Mouse (Mus musculus): ENCODE results near the gene Morf4l1.

Morf4l1 gene
- long read RNA-seq, experiment 1, transcript Morf4l1-202 (12 exons, 1,824 nt) = major isoform, 51 of 87 reads
- long read RNA-seq, experiment 1, transcript Morf4l1-201 (13 exons, 1,882 nt) = minor isoform, 5 of 87 reads
- long read RNA-seq, experiment 1, partial matches to known transcripts = 21 of 87 reads
- long read RNA-seq, experiment 1, other reads (novel, unspliced or antisense) = 9 of 87 reads
- long read RNA-seq, experiment 2, transcript Morf4l1-202 (12 exons, 1,824 nt) = major isoform, 49 of 84 reads
- long read RNA-seq, experiment 2, partial matches to known transcripts = 23 of 84 reads
- long read RNA-seq, experiment 2, other reads (novel, unspliced or antisense) = 9 of 84 reads

DNA sequence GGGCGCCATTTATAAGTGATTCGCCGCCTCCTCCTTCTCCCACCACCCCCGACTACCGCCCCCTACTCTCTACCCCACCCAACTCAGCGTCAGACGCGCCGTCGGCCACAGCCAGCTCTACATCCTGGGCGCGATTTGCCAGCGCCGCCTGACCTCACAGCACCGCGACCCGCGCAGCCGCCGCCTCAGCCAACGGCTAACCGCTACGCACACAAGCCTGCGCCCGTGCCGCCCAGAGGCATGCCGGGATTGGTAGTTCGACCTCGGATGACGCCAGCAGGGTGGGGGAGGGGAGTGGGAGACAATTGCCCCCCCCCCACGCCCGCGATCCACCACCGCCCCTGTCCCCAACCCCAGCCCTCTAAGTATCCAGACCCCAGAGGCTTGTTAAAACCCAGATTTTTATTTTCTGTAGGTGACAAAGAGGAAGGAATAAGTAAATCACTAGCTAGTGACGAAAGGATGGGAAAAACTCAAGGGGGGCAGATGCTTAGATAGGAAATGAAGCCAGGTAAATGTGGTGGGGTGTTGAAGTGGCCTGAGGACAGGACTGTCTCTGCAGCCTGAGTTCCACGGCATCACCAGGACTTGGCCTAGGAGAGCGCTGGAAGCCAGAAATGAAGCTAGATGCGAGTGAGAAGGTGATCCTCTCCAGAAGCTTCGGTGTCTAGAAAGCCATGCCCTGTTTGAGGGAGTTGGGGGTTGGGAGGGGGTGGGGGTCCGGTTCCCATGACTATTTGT lies at the start of gene Morf4l1:
TSS of gene Morf4l1 (minus strand) at position 208 of the 741 bp plus-strand sequence.
- intact Hi-C loops (cut with DNase I) = no loop called here

DNA sequence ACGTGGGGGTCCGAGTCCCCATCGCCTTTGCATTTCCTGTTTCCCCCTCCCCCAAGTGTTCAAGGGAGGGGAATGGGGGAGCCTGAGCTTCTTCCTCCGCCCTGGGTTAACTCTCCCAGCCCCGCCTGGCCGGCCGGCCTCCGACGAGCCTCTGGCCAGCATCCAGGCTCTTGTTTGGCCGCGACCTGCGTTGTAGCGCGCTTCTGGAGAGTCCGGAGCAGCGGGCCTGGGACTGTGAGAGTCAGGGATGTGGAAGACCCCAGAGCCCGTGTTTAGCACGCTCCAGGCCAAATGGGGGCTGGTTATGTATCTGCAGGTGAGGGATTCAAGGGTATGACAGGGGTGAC lies 49.1 kb upstream of the Morf4l1 start:
- intact Hi-C loops (cut with DNase I) = no loop called here

DNA sequence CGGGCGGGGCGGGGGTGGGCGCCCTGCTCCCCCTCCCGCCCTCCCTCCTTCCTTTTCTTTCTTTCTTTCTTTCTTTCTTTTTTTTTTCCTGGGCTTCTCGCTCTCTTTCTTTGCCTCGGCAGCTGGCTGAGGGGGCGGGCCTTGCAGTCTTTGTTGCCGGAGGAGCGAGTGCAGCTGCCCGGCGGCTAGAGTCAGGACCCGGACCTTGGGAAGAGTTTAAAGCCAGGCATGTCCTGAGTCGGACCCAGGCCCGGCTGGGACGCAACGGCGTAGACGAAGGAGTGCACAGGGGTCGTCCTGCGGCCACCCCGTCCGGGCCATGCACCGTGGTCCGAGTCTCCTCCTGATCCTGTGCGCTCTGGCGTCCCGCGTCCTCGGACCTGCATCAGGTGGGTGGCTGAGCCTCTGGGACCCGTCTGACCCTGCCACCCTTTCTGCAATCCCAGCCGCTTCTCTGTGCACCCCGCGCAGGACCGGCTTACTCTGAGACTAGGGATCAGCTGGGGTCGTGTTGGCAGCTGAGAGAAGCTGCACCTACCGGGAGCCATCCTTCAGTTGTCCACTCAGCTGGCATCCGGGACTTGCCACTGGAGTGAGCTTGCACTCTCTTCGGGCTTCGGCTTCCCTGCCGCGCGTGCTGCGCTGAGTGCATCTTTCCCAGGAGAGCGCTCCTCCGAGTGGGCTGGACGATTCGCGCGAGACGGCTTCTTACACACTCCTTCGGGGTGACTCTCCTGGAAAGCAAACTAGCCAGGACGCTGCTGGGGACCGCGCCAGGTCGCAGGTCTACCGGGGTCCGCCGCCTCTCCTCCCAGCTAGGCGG lies 48.6 kb upstream of the Morf4l1 start, which contains the start of gene Adamts7:
TSS of gene Adamts7 (plus strand) at position 144 of the 823 bp plus-strand sequence.
- intact Hi-C loops (cut with DNase I) = no loop called here

DNA sequence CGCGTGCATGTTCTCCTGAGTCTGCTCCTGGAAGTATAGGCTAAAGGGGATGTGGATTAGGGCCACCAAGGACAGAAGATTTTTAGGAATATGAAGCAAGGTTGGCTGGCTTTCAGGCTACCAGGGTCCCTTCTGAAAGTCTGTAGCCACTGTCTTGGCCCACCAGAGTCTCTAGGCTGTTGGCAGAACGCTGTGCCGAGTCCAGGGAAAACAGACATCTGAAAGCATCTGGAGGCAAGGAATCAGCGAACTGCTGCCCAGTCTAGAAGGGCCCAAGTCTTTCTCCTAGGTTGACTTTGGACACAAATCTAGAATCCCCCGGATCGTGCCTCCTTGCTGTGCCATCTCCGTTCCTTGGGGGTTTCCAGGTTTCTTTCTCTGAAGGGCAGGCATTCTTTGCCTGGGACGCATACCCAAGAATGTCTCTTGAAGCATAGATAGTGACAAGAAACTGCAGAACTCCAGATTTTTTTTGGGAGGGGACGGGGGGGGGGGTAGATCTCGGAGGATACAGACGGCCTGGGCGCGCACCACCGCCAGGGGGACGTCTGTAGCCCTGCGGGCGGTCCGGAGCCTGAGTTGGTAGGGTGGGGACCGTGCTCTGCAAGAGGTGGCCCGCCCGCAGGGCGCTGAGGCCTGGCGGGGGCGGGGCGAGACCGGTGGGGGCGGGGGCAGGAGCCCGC lies 47.8 kb upstream of the Morf4l1 start:
- intact Hi-C loops (cut with DNase I) = no loop called here

DNA sequence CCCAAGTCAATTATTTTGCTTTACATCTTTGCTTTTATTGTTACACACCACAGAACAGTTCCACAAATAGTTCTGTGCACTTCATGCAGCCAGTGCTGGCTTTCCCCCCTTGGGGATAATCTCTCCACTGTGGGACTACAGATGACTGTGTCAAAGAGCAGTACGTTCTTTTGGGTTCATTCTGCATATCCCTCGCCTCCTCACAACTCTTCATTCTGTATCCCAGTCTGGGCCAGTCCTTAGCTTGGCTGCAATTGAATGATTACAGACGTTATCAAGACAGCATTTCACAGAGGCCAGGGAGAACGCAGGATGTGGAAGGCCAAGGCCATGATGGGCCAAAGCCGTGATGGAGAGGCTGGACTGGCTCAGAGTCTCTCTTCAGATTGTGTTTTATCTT lies 32.3 kb upstream of the Morf4l1 start:
- intact Hi-C loops (cut with DNase I) = no loop called here

DNA sequence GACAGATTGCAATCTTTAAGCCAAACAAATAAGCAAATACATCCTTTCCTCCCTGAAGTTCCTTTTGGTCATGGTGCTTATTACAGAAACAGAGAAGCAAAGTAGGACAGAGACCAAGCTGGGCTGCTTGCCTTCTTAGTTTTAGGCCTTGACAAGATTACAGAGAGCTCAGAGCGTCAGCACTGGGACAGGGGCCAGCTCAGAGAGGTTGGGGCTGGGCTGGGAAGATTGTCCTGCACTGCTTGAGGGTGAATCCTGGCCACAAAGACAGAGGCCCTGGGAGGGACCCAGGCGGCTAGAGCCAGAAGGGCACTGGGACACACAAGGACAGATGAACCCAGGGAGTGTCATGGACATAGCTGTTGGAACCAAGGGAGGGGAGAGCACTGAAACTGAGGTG lies 31.2 kb upstream of the Morf4l1 start:
- intact Hi-C loops (cut with DNase I) = no loop called here

DNA sequence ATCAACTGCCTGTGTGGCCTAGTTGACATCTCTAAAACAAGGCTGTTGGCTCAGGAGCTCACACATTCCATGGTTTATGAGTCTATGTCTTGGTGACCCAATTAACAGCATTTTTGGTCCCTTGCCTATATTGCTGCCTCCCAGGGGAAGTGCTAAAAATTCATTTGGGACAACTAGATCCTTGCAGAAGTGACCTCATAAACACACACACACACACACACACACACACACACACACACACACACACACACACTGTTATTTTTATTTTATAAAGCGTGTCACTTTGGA lies 22.0 kb upstream of the Morf4l1 start:
- intact Hi-C loops (cut with DNase I) = no loop called here

DNA sequence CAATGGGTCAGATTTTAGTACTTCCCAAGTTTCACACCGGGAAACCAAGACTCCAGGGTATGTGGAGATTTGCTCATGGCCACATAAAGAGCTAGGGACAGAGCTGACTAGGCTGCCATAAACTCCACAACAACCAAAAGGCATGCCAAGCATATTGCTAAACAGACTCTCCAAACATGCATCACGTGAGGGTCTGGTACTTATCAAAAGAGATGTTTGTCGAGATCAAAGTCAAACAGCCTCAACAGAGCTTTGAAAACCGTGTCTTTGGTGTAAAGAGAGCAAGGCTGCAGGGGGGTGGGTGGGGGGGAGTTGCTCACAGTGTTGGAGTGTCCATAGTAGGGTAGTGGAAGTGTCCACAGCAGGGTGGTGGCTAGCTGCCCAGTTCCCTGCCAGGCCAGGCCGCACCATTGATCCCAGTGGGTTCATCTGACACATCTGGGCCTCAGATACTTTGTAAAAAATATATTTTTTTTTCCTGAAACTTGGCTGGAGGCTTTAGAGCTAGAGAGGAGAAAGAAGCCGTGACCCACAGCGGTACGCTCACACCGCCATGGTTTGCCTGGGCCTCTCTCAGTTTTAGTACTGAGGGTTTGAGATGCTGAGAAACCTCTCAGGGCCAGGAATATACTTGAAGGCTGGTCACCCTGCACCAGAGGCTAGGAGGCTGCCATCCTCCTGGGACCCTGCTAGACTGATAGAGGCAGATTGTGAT lies 21.5 kb upstream of the Morf4l1 start:
- intact Hi-C loops (cut with DNase I) = no loop called here

DNA sequence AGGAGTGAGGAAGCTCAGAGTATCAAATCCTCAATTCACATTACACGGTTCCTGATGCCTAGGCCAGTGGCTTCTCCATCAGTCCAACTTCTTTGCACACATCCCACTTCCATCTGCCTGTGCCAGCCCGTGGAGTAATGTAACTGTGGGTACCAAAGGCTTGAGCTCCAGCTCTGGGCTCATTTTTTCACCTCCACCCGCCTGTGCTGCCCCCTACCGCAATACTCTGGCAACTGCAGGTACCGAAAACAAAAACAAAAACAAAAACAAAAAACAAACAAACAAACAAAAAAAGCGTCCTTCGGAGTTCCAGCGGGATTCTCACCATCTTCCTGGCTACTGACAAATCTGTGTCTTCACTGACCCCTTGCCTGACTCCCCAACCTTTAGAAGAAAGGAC lies 20.9 kb upstream of the Morf4l1 start:
- intact Hi-C loops (cut with DNase I) = no loop called here

DNA sequence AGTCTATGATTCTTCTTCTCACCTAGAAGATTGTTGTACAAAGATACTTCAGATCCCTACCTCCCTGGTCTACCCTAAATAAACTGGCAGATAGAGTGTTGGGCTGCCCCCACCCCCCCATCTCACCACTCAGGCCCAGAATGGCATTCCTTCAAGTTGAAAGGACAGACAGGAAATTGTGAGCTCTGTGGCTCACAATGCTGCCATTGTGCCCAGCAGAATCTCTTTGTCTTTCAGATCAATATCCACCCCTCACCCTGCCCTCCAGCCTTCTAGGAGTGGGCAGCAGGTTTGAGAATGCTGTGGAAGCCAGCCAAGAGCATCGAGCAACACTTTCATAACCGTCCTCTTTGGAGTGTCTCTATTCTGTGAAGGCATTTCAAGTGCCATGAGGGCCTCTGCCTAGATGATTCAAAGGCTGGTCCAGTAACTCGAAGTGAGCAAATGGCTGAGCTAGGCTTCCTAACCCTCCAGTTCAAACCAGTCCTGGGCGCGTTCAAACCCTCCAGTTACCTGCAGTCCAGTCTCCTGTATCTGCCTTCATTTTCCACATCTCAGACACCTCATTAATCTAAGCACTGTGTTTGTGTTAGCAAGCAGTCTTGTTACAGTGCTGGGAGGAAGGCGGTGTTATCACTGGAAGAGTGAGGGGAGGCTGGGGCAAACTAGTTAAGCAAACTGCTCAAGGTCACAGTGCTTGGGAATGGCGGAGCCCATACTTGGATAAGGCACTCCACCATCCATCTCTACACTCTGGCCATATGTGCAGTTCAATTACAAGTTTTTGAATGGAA lies 19.2 kb upstream of the Morf4l1 start:
- intact Hi-C loops (cut with DNase I) = no loop called here

DNA sequence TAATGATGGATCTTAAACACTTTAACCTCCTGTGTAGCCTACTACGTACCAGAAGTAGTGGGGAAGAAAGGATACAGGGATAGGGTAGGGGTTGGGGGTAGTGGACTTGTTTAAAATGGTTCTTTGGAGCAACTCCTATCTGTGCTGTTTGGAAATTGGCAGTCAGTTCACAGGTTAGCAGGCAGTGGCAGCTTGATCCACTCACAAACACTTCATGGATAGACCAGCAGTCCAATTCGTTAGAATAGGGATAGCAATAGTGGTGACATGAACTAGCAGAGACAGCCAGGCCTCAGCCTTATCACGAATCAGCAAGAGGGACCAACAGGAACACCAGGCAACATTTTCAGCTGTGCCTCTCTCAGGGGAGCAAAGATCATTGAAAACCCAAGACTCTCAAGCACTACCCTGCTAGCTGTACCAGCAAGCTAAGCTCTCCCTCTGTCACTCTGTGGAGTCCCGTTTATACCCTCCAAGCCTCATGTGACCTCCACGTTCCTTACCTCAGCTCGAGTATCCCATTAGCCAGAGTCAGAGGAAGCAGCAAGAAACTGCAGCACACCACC lies 14.1 kb upstream of the Morf4l1 start:
- intact Hi-C loops (cut with DNase I) = no loop called here

DNA sequence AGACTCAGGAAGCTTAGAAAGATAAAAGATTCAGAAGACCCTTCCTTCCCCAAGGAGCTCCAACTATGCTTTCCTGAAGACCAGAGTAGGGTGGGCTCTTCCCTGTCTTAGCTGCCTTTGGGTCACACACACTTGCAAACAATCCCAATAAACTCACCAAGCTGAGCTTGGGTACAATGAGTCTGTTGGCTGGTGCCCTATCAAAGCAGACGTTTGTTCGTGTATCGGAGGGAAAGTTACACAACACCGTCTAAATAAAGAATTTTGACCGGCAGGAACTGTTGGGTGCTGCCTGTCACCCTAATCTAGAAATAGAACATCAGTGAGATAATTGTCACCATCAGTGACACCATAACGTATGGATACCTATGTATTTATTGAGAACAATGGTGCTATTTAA lies 12.6 kb upstream of the Morf4l1 start:
- intact Hi-C loops (cut with DNase I) = no loop called here

DNA sequence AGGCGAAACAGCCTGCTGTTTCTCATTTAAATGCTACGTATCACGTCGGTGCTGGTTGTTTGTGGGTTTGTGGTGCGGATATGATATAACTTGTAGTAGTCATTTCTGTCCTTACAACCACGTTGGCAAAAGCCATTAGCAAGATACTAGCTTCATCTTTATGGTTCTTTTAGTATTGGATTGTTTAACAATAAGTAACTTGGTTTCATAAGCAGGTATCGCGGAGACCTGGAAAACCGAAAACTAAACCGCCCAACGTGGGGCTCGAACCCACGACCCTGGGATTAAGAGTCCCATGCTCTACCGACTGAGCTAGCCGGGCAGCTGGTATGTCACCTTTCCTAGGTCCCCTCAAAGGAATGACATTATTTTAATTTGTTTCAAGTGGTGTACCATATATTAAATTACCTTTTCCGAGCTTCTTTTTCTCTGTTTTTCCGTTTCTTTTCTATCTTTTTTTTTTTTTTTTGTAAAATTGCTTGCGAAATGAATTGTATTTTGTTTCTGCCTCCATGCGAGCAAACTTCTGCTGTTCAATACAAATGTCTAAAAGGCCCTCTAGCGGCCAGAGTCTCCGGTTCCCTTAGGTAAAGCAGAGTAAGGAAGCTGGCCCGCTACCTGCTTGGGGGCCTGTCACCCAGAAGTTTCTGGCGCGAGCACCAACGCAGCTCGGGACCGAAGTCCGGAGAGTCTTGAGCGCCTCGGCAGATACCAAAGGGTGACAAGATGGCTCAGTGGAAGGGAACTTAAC lies 11.9 kb upstream of the Morf4l1 start:
- intact Hi-C loops (cut with DNase I) = no loop called here

DNA sequence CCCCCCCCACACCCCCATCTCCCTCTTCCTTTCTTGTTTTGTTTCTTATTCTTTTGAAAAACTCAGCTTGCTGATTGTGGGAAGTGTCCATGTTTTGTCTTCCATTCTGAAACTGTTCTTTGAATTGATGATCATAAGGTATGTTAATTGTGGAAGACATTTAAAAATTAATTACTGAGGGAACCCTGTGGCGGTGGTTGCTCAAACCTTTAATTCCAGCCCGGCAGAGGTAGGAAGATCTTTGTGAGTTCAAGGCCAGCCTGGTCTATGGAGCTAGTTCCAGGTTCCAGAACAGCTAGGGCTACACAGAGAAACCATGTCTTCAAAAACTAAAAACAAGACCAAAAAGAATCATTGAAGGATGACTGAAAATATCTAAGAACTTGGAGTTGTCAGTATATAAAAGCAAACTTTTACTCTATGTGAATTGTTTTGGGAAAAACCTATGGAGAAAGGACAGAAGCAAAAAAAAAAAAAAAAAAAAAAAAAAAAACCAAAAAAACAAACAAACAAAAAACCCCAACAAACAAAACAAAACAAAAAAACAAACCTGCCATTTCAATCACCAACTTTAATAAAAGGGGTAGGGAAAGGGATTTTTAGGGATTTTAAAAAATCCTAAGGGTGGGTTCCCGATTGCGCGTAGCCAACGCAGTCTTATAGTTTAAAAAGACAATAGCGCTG lies 11.0 kb upstream of the Morf4l1 start:
- intact Hi-C loops (cut with DNase I) = no loop called here

DNA sequence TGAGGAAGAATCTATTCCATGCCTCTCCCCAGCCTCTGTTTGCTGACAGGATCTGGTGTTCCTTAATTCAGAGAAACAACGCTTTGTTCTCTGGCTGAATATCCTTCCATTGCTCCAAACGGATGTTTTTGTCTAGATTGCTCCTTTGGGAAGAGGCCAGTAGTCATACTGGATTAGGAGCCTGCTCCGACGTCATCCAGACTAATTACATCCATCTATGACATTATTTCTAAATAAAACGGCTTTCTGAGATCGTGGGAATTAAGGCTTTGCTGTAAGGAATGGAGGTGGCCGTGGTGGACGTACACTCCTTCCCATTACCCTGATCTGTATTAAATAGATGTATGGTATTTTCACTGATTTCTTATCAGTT lies 10.3 kb upstream of the Morf4l1 start:
- intact Hi-C loops (cut with DNase I) = no loop called here

DNA sequence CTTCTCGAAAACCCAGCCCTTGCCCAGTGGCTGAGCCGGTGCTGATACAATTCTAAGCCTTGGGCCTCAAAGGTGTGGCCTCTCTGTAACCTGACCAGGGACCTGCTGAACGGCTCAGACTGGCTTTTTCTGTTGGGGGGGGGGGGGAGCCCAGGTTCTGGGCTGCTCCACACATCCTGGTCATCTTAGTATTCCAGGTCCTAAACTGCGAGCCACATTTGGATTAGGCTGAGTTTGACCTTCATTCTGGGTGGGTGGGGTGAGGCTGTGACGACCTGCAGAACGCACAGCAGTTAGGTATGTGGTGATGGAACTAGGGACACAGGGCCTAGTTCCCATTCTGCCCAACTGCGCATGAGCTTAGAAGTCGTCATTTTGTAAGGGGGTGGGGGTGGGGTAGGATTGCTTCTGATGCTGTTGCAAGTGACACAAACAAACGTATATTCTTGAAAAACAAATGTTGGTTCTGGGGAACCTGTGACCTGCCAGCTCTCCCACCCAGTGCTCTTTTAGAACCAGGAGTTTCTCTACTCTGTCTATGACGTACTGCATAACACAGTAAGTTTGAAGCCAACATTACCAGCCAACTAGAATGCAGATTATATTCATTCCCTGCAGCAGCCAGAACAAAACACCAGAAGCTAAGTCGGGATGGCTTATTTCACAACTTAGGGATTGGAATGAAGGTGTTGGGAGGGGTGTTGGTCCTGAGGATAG lies 9.7 kb upstream of the Morf4l1 start:
- intact Hi-C loops (cut with DNase I) = no loop called here

DNA sequence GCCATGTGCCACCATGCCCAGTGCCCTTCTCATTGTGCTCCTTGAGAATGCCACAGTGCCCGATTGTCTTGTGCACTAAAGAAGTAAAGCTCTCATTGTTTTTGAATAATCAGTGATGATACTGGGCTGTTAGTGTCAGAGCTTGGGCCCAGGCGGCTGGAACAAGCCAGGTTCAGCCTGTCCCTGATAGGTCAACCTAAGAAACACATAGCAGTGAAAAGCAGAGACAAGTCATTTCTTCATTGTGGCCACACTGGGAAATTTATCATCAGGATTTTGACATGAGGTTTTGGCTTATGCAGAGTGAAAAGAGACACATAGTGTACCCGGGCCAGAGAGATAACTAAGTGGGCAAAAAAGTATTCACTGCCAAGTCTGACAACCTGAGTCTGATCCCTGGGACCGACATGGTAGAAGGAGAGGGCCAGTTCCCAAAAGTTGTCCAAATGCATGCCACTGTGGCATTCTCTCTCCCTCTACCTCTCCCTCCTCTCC lies 7.7 kb upstream of the Morf4l1 start:
- intact Hi-C loops (cut with DNase I) = no loop called here

DNA sequence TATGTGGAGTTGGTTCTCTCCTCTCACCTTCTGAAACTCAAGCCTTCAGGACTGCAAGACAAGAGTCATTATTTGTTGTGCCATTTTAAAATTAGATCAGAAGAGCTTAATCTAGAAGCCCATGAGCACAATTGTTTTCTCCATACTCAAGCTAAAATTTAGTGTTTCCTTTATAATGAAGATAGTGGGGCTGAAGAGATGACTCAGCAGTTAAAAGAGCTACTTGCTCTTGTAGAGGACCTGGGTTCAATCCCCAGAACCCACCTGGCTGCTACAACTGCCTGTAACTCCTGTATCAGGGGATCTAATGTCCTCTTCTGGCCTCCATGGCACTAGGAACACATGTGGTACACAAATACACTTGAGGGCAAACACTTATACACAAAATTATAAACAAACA lies 2.7 kb upstream of the Morf4l1 start:
- intact Hi-C loops (cut with DNase I) = no loop called here

Data from adrenal gland (tissue).